Mouse (Mus musculus): ENCODE measurements around the gene Gxylt2. TPM values are rescaled to one million over a fixed set of nuclear protein-coding genes. Genes with fewer than 3 reads are reported as not detected.

Gxylt2 gene
- total RNA-seq, 2 experiments from 2014 or later: 1.9 to 3.3 TPM

- no peak for DNase-seq
Observed at GRCm38 (mm10) chr6:100715296-100715828, 10.8 kb downstream of the Gxylt2 start.

- DNase-seq: no peak
Observed at GRCm38 (mm10) chr6:100716152-100716551, 11.6 kb downstream of the Gxylt2 start.

DNA sequence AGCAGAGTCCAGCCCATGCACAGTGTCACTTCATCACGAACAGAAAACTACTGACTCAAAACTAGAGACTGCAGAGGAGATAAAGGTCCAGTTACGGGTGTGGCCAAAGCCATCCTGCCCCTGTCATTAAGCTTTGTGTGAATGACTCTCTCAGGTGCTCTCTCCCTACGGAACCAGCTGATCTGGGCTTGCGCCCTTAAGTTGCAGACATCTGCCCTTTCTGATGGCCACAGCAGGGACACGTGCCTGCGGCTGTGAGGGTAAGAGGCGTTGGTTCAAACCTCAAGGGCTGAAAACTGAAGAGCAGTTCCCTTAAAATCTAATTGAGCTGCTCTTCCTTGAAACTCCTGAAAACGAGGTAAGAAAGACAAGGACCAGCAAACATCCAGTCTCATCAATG lies 12.3 kb downstream of the Gxylt2 start:
- DNase-seq: no peak

GRCm38 (mm10) chr6:100720098-100720501 lies 15.6 kb downstream of the Gxylt2 start:
- DNase-seq: no peak

GRCm38 (mm10) chr6:100720882-100721721 lies 16.6 kb downstream of the Gxylt2 start:
- no peak for DNase-seq

- DNase-seq: peak; percentile 64
Observed at GRCm38 (mm10) chr6:100731996-100732375, 27.5 kb downstream of the Gxylt2 start.

- no peak for DNase-seq
Observed at GRCm38 (mm10) chr6:100732376-100733021, 28.0 kb downstream of the Gxylt2 start.

DNA sequence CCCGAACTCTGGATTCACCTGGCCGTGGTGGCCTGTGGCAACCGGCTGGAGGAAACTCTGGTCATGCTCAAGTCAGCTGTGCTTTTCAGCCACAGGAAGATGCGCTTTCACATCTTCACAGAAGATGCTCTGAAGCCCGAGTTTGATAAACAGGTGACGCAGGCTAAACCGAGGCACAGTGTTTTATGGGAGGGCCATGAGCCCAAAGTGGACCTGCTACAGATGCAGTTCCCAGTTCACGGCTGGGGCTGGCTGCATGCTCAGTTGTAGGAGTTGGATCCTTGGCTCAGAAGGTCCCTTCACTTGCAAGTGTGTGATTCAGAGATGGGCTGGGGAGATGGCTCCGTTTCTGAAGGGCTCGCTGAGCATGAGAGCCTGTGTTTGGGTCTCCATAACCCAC lies 28.7 kb downstream of the Gxylt2 start:
- no peak for DNase-seq

DNA sequence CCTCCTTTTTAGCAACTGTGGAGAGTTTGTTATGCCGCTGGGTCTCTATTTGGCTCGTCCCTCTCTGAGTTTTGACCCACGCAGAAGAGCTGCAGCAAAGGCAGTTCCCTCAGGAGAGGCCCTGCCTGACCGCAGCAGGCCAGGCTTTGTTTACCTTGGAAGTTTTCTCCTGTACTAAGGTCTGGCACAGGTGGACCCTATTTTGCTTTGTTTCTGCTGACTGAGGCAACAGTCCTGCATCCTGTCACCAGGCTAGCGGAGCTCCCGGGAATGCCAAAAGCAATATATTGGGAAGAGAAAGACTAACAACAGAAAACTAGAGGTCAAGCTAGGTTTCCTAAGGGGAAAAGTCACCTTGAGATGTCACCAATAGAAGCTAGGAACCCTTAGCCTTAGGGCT lies 29.8 kb downstream of the Gxylt2 start:
- no peak for DNase-seq

DNA sequence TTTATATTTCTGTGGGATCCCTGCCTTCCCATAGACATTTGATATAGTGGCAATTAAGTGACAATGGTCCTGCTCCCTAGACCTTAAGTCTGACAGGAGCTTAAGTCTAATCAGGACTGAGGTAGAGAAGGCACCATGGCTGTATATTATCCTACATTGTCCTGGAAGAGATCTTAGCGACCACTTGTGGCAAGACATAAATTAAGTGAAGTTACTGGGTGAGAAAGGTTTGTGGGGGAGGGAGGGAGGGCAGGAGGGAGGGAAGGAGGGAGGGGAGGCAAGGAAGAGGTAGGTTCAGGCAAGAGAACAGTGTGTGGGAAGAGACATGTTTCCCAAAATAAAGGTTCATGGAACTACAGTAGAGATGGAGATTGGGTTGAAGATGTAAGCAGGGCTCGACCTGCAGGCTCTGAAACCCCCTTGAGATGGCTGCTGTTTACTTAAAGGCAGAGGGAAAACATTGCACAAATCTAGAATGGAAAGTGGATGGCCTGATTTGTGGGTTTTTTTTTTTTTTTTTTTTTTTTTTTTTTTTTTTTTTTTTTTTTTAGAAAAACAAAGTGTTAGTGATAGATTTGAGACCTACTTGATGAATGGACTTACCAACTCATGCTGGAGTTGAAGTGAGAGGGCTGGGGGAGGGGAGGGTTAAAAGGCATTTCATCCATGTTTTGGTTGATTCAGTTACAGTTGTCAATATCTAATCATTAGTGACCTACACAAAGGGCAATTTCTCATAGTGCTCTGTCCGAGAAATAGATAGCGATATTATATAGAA lies 54.1 kb downstream of the Gxylt2 start:
- DNase-seq: no peak

GRCm38 (mm10) chr6:100767756-100768155 lies 63.2 kb downstream of the Gxylt2 start:
- DNase-seq: no peak

GRCm38 (mm10) chr6:100775923-100776505 lies 71.5 kb downstream of the Gxylt2 start:
- no peak for DNase-seq

DNA sequence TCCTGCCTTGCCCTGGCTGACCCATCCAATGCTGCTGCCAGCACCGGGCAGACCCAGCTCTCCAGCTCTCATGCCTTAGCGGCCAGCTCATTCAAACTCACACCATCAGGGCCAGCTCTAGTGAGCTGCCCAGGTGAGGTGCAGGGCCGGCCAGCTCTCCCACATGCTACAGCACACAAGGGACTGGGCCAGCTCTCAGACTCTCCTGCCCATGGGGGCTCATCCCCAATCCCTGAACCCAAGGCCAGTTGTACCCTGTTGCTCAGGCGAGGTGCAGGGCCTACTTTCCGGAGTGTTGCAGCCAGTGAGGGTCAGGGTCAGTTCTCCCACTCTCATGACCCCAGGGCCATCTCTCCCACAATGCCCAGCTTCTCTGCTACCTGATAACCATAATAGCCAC lies 74.1 kb downstream of the Gxylt2 start:
- DNase-seq: no peak

DNA sequence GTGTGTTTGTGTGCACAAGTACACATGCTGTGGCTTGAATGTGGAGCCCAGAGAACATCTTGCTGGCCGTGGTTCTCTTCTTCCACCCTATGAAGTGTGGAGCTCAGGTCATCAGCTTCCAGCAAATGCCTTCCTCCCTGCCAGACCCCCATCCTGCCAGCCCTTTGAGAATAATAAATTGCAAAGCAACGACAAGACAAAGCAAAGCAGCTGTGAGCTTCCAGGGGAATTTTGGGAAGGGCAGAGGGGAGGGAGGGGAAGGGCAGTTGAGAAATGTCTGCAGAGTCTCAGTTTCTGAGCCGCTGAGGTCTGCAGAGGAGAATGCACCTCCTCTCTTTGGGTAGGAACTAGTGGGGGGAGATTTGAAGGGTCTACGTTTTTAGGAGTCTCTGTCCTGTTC lies 75.9 kb downstream of the Gxylt2 start:
- DNase-seq: no peak

DNA sequence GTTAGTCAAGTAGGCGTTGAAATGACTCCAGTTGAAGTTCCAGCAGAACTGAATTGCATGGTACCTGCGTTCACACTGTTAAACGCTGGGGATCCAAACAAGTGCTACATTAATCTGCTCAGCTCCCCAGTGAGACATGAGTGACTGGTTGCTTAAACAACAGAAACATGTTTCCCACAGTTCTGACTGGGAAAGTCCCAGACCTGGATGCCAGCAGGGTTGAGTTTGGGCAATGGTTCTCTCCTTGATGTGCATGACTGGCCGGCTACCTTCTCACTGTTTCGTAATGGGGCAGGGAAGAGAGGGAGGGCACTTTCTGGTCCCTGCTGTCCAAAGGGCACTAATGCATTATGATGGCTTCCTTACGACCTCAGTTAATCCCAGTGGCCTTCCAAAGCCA lies 77.1 kb downstream of the Gxylt2 start:
- peak; percentile 38 for DNase-seq

DNA sequence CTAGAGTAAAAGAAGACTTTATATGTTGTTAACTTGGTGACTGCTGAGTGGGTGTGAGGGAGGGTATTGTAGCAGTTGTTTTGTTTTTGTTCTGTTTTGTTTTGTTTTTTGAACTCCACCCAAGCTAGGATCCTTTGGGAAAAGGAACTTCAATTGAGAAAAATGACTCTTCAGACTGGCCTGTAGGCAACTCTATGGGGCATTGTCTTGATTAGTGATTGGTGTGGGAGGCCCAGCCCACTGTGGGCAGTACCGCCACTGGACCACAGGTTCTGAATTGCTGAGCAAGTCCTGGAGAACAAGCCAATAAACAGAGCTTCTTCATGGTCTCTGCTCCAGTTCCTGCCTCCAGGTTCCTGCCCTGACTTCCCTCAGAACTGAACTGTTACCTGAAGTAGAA lies 83.2 kb downstream of the Gxylt2 start:
- DNase-seq: no peak

DNA sequence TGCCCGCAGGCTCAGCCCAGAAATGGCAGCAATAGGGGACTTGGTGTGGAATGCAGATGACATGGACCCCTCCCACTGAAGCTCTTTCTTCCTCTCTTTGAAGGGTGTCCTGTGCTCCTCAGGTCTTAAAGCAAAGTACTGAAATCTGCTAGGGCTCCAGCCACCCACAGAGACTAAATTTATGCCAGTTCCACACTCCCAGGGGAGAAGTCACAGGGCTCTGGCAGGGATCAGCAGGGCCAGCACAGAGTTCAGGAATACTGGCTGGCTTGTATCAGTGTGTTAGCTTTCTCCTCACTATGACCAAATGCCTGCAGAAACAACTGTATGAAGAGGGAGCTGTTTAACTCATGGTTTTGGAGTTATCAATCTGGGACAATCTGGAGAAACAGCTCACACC lies 84.6 kb downstream of the Gxylt2 start:
- peak; percentile 49 for DNase-seq

- DNase-seq: peak; percentile 15
Observed at GRCm38 (mm10) chr6:100792055-100792659, 87.6 kb downstream of the Gxylt2 start.

GRCm38 (mm10) chr6:100792973-100793769 lies 88.6 kb downstream of the Gxylt2 start:
- no peak for DNase-seq

GRCm38 (mm10) chr6:100795797-100796196 lies 91.3 kb downstream of the Gxylt2 start:
- DNase-seq: no peak

GRCm38 (mm10) chr6:100799290-100799689 lies 94.8 kb downstream of the Gxylt2 start:
- DNase-seq: no peak
